Mouse (Mus musculus) yolk sac, embryonic 10.5 days (tissue): ENCODE data around the gene Unc119b.
"Not testable (repeated sequence)": the region's sequence is repeated elsewhere in the genome, so short reads cannot be mapped to it uniquely, and the experiment has no call there.

Source experiments
- DNase-seq: peaks from one replicate; pipeline ENCODE4 v3.0.0-alpha.2; 2017; ENCODE audit warnings: low spot score

Gene Unc119b

DNA sequence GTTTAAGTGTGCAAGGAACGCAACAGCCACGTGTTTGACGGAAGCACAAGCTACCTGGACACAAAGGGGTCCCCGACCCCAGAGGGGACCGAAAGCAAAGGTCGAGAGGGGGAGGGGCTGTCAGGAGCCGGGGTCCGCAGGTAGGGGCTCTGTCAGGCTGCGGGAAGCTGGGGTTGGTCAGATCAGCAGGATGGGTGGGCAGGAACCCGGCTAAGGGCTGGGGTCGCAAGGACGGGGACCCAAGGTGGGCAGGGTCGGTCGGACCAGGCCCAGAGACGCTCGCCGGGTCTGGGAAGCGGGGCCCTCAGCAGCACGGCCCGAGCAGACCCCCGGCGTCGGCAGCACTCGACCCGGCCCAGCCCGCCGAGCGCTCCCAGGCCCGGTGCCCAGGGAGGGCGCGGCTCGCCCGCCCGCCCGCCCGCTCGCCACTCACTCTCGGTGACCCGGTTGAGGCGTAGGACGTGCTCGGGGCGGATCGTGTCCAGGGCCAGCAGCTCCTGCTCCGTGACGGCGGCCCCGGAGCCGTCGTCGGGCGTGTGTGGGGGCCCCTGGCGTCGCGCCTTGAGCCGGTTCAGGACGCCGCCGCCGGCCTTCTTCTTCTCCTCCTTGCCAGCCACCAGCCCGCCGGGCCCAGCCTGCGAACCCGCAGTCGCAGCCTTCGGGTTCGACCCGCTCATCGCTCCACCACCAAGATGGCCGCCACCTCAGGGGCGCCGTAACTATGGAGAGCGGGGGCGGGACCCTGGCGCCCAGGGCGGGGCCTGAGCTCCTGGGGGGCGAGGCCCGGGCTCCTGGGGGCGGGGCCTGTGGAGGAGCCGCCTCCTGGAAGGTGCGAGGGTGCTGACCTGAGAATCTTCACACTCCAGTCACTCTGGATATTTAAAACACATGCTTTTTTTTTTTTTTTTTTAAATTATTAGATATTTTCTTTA lies at the start of gene Unc119b:
Gene Unc119b (minus strand): TSS at position 742 of the 932 bp plus-strand sequence.
- DNase-seq = peak; percentile 87

DNA sequence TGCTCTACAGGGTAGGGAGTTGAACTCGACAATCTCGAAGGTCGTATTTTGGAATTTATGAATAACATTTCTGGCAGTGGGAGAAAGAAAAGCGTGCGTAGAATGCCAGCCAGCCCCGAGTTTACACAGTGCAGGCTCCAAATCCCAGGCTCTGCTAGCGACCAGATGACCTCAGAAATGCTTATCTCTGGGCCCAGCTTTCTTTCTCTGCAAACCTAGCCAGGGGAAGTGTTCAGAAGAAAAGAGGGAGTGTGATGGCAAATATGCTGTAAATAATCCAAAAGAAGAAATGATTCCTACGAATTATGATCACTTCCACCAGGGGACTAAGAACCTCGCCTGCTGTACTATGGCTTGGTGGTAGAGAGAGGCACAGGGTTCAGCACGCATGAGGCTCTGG lies 48.7 kb upstream of the Unc119b start:
- DNase-seq = no peak

DNA sequence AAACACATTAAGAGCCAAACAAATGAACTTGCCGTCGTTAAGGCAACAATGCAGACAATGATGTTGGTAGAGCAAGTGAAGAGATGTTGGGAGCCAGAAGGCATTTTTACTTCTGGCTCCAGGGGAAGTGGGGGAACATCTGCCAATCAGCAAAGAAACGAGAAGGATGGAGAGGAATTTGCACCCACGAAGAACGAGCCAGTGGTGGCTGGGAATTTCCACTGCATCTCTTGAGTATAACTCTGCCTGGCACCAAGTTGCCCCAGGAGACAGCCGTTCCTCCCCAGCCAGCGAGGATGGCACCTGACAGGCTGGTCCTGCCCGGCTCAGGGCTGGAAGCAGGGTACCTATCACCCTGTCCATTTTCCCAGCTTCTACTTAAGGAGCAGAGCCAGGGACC lies 48.1 kb upstream of the Unc119b start:
- DNase-seq = no peak

DNA sequence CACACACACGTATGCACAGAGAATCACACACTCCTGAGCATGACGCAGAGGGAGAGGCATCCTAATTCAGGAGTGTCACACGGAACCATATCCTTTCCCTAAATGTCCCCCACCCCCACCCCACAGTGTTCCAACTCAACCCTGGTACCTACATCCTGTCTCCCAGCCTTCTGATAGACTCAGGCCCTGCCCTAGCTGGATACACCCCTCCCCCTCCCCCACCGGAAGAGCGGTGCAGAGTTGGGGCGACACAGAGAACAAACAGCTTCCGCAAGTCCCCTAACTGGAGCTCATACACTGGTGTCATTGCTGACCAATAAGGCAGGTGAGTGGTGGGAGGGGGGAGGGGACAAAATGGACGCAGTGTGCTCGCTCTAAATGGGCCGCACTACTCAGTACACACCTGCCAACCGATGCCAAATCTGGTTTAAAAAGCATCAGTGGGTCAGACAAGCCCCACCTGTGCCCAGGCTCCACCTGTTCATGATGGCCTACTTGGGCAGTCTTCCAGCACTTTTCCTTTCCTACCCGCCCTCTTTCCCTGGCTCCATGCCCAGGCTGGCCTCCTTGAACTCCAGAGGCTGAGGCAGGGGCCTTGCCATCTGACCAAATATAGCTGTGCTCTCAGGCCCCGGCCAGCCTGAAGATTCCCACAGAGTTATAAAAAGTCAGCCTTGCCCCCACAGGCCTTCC lies 46.6 kb upstream of the Unc119b start:
- no peak for DNase-seq

DNA sequence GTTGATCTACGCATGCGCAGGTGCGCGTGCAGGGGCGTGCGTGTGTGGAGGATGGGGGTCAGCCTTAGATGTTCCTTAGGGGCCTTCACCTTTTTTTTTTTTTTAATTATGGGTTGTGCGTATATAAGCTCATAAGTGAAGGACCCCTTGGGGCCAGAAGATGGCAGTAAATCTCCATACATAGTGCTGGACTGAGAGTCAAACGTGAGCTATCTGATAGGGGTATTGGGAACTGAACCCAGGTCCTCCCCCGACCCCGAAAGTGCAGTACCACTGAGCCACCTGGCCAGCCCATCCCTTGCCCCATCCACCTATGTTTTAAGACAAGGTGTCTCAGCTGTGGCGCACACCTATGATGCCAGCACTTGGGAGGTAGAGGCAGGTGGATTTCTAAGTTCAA lies 44.8 kb upstream of the Unc119b start:
- no peak for DNase-seq

DNA sequence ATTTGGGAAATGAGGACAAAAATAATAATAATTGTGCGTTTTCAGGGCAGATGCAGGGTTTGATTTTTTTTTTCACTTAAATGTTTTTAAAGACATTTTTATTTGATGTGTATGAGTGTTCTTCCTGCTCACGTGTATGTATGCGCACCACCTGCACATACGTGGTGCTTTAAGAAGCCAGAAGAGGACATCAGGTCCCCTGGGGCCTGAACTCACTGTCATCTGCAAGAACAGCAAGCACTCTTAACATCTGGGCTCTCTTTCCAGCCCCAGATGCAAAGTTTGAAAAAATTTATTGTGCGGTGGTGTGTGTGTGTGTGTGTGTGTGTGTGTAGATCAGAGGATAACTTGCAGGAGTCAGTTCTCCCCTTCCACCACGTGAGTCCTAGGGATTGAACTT lies 43.1 kb upstream of the Unc119b start:
- no peak for DNase-seq

DNA sequence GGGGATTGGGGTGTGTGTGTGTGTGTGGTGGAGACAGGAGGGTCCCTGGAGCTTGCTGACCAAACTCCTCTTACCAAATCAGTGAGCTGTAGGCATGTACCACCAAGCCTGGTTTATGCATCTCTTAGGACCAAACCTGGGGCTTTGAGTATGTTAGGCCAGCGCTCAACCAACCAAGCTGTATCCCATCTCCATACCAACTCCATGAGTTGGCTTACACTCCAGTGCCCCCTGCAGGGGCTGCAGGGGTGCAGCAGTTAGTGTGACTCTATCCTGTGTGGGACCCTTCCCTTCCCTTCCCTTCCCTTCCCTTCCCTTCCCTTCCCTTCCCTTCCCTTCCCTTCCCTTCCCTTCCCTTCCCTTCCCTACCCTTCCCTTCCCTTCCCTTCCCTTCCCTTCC lies 39.8 kb upstream of the Unc119b start:
- no peak for DNase-seq

DNA sequence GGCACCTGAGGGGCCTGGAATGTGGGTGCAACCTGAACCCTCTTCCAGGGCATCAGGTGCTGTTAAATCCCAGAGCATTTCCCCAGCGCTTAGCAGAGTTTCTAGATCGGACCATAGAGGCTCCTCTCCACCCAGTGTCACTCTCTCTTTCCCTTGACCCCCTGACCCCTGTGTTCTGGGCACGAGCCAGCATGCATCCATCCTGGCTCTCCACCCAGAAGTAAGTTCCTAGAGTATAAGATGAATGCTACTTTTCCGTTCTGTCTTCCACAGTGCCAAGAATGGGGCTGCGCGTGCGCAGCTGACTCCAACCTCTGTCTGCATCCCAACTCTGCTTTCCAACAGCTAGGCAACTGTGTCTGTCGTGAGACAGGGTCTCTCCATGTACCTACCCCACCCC lies 35.4 kb upstream of the Unc119b start:
- no peak for DNase-seq

DNA sequence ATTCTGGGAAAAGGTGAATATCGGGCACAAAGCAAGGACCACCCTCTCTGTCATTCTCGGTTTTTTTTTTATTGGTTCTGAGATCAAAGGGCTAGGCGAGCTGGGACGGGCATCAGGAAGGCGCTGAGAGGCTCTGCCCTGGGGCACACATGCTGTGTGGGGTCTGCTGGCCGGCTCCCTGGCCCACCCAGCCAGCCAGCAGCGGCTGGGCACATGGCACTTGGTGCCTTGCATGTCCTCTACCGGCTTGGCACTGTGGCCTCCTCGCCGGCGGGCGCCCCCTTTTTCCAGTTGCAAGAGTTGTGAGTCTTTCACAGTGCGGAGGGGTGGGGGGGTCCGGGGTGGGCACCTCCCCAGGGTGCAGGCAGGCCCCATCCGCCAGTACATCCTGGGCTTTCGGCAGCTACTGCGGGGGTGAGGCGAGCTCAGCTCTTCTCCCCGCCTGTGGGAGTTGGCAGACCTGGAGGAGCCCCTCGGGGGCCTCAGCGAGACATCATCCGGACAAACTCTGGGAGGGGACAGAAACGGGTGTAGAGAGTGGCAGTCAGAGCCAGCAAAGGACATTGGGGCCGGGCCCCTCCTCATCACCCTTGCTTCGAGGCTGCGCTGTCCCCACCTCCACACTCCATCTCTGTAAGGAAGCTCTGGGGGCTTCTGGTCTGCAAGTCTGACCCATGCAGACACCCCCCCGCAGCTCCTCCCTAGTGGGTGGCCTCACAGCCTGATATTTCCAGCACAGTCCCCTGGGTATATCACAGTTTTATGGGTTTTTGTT lies 34.1 kb upstream of the Unc119b start:
- no peak for DNase-seq

DNA sequence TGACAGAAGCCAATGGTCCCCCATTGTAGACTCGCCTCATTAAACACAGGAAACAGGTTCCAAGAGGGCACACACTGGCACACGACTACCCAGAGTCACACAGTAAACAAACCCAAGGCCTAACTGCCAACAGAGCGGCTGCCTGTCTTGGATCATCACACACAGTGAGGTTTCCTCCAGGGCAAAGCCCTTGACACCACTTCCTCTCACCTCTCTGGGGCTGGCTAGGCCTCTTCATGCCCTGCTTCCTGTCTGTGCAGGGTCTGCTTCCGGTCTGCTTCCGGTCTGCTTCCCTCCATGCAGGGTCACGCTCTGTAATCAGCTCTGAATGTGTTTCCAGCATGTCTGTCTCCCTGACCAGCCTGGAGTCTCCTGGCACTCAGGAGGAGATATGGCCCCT lies 32.6 kb upstream of the Unc119b start:
- no peak for DNase-seq

DNA sequence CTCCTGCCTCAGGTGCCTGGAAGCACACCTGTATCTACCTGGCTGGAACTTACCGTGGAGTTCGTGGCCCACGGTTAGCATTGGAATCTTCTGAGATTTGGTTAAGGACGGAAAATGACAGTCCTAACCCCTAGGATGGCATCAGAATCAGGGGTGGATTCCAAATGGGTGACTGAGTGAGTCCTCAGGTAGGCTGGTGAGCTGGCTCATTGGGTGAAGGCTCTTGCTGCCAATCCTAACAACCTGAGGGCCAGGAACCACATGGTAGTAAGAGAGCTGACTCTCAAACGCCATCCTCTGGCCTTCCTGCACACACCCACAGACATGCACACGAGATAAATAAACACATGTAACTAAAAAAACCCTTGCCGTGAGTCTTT lies 32.0 kb upstream of the Unc119b start:
- no peak for DNase-seq

DNA sequence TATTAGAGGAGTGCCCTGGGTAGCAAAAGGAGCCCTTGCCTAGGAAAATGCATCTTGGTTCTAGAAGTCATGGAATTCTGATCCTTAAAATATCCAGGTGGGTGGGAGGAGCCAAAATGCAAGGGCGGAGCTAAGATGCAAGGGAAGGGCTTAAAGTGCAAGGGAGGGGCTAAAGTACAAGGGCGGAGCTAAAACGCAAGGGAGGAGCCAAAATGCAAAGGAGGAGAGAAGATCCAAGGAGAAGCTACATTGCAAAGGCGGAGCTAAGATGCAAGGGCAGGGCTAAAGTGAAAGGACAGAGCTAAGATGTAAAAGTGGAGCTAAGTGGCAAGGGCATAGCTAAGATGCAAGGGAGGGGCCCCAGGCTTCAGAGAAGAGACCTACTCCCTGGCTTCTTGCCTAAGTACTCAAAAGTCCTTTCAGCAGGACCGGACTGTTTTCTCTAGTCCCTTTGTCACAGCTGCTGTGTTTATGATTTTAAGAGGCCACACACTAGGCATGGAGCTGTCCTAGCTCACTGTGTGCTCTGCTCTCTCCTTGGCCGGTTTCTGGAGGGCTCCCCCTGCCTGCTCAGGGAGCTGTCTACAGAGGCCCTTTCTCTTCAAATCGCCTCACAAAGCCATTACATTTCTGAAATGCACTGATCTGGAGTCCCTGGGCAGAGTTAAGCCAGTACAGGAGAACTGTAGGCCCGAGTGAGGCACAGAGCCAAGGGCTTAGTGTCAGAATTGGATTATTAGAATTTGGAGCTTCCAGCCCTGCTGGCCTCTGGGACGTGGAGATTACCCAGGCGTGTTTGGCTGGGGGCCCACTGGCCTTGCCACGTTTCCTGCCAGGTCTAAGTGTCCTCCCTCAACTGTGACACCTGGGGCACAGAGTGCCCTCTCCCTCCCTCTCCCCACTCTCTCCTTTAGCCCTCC lies 31.4 kb upstream of the Unc119b start:
- DNase-seq = no peak

DNA sequence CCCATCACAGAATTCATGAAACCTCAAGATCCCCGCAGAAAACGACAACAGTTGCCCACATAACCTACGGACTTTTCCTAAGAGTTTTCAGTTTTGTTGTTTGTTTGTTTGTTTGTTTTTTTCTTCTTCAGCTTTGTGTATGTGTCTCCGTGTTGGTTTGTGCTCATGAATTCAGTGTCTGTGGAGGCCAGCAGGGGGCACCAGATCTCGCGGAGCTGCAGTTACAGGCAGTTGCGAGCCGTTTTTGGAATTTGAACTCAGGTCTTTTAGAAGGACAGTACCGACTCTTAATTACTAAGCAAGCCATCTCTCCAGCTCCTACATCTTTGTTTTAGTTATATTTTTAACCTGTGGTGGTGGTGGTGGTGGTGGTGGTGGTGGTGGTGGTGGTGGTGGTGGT lies 30.6 kb upstream of the Unc119b start:
- DNase-seq = no peak

DNA sequence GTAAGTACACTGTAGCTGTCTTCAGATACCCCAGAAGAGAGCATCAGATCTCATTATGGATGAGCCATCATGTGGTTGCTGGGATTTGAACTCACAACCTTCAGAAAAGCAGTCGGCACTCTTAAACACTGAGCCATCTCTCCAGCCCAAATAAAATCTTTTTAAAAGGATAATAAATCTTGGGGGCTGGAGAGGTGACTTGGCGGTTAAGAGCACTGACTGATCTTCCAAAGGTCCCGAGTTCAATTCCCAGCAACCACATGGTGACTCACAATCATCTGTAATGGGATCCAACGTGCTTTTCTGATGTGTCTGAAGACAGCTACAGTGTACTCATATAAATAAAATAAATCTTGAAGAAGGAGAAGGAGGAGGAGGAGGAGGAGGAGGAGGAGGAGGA lies 29.7 kb upstream of the Unc119b start:
- DNase-seq = not testable (repeated sequence)

DNA sequence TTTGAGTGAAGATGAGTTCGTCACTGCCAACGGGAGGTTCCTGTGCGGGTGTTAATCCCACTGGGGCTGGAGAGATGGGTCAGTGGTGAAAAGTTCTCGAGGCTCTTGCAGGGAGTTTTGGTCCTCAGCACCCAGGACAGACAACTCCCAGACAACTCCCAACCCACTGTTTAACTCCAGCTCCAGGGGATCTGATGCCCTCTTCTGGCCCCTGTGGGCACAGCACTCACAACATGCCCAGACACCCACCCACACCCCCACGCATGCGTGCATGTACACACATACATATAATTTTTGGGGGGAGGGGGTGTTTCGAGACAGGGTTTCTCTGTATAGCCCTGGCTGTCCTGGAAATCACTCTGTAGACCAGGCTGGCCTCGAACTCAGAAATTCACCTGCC lies 28.8 kb upstream of the Unc119b start:
- no peak for DNase-seq

DNA sequence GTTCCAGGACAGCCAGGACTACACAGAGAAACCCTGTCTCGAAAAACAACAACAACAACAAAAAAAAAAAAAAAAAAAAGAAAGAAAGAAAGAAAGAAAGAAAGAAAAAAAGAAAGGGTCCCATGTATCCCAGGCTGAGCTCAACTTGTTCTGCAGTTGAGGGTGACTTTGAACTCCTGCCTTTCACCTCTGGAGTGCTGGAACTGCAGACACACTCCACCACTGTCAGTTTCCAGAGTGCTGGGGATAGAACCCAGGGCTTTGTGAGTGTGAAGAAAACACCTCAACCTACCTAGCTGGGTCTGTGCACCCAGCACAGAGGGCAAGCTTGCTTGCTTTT lies 27.1 kb upstream of the Unc119b start:
- not testable (repeated sequence) for DNase-seq

DNA sequence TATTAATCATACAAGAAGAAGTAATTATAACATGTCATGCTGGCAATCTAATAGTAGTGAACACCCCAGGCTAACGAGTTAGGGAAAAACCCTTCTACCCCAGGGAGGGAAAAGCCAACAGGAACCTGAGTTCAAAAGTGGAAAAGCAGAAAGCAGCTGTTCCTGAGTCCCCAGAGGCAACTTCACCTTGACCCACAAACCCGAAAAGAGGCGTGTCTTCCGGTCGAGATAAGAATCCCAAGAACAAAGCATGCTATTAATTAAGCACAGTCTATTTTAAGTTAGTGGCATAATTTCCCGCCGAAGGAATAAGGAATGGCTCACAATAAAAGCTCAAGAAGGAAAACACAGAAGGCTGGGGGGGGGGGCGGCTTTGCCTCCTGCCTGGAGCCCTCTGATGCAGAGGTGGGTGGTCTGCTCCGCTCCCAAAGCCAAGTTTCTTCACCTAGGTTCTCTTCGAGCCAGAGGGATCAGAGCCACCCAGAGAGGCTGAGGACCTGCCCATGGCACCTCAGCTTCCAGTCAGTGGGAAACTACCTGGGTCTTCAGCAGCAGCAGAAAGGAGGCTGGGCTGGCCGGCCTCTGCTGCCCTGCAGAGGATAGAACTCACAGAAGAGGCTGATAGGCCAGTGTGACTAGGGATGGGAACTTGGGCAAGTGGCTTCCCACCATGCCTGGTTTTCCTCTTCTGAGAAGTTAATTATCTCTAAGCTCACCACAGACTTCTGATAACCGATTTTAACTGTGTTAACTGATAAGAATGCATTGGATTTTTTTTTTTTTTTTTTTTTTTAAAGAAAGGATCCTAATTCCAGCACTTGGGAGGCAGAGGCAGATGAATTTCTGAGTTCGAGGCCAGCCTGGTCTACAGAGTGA lies 26.5 kb upstream of the Unc119b start:
- no peak for DNase-seq

DNA sequence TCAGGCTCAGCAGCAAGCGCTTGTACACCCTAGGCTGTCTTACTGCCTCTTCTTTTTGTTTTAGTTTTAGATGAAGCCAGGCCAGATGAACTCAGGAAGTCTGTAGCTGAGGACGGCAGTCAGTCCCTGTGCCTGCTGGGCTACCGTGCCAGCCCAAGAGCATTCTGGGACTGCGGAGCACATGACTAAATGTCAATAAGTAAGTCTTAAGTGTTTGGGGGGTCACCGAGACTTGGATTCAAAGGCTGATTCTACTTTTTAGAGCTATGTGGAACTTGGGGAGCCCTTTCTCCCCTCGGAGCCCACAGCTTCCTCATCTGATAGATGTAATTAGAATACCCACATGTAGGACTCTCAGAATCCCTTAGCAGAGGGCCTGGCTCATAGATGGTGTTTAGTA lies 25.9 kb upstream of the Unc119b start:
- DNase-seq = no peak

DNA sequence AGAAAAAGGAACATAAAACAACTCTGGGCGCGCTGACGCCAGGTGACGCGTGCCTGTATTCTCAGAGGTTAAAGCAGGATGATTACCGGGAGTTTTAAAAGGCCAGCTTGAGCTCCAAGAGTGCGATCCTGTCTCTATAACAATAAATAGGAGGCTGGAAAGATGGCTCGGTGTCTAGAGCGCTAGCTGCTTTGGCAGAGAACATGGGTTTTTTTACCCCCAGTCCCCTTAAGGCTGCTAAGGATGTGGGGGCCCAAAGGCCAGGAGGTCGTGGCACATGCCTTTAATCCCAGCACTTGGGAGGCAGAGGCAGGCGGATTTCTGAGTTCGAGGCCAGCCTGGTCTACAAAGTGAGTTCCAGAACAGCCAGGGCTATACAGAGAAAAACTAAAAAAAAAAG lies 24.4 kb upstream of the Unc119b start:
- no peak for DNase-seq

DNA sequence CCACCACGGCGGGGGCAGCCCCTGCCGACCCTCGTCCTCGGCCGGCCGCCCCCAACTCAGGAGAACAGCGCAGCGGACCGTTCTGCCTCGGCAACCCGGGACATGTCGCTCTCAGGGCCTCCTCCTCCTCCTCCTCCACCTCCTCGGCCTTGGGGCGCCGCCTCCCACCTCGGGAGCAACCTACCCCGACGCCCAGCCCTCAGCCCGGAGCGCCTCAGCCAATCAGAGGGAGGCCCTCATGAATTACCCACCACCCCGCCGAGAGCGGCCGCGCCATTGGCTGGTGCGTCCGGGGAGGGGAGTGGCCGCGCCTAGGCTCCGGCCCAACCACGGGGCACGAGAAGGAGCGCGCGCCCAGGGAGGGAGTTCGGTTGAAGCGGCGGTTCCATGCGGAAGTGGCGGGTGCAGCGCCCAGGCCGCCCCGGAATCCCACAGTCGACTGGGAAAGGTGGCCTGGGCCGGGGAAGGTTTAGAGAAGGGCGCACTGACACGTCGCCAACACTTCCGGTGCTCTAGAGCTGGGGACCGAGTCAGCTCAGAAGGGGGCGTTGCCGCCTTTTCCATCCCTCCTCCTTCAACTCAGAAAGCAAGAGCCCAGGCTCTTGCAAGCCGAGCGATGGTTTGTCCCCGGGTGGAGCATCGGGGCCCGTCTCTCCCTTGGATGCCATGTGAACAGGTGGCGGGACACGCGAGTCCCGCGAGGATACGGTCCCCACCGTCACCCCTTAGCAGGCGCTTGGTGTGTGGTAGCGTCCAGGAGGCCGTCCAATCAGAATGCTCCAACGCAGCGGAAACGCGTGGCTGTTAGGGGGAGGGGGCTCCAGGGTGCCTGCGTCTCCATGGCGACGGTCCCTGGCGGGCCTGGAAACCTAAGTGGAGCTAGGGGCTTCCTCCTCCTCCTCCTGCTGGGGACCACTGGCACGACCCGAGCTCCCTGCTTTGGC lies 23.5 kb upstream of the Unc119b start, which contains the start of gene Mlec:
Gene Mlec (minus strand): TSS at position 140 of the 944 bp plus-strand sequence.
- peak; percentile 99 for DNase-seq
